Mouse (Mus musculus): Measurements from ENCODE around the gene Scaf4. TPM values are rescaled to one million over a fixed set of nuclear protein-coding genes. Genes with fewer than 3 reads are reported as not detected.
A peak's percentile ranks its signal among the peaks of the same experiment; 100 is the strongest.
"Not testable (repeated sequence)": the region's sequence is repeated elsewhere in the genome, so short reads cannot be mapped to it uniquely, and the experiment has no call there.

The Scaf4 gene
- total RNA-seq, 4 experiments from 2014 or later = 39.0 to 52.6 (median 47.0) TPM

DNA sequence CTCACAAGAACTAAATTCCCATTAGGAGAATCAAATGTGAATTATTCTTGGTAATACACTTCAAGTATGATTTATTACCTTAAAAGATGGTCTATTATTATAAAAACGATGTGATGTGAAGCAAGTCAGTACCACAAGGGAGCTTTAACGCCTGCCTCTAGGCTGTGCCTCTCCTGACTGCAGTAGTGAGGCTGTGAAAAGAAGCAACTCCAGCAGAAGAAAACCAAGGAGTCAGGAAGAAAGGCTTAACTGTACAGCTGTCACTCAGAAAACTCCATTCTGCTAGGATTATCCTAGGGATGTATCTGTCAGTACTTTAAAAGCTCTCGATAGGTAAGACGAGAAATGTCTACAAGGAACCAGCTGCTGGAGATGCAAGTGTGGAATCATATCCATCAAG is 42.4 kb downstream of the Scaf4 start:
- no peak for DNase-seq (ENCODE audit: low spot score in 2 of 2)

DNA sequence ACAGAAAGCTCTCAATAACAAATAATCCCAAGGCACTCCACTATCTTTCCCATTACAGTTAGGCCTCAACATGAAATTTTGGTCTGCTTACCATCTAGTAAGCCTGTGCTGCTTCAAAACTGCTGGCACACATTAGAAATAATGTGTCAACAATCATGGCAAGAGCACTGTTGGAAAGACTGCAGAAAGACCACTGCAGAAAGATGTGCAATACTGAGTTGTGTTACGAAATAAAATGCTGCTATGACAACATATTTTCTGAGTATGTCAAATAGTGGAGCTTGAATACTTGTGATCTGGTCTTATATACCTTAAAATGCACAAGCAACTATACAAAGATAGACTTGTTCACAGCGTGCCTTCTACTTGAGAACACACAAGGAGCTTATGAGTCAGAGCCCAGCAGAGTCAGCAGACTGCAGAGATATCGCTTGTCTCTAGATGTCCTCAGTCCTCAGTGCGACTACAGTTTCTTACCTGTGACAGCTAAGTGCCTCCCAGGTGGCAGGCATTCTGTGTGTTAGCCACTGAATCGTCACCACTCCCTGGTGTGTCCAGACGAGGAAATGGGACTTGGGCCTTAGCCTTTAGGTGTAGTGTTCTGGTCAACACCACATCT is 45.1 kb downstream of the Scaf4 start:
- no peak for DNase-seq (ENCODE audit: low spot score in 2 of 2)

DNA sequence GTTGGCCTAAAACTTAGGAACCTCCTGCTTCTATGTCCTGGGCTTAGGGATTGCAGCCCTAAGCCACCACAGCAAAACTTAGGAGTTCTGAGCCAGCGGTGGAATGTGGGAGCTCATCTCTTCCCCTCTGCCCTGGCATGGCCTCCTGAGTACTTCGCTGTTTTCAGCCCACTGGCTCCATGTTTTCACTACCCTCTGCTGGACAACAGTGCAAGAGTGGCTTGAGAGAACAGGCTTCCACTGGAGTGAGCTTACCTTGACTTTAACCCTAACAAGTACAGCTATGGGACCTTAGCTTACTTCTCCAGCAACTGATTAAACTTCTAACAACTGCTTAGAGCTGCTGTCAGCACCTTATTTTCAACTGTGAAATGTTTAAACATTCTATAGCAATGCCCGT is 49.1 kb downstream of the Scaf4 start:
- DNase-seq (ENCODE audit: low spot score in 2 of 2) = no peak

DNA sequence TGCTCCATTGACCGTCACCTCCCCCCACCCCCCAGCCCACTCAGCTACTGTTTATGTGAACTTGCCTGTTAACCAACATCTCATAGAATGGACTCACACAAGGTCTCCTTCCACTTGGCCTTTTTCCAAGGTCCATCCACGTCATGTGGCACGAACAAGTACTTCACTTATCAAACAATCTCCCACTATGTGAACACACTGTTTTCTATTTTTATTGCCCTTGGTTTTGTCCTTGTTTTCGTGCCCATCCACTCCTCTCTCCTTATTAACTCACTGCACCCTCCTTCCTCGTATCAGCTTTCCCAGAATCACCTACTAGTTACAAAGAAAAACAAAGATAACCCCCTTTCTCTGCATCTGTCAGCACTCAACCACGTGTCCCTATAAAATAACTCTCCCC is 49.7 kb downstream of the Scaf4 start:
- no peak for DNase-seq (ENCODE audit: low spot score in 2 of 2)

DNA sequence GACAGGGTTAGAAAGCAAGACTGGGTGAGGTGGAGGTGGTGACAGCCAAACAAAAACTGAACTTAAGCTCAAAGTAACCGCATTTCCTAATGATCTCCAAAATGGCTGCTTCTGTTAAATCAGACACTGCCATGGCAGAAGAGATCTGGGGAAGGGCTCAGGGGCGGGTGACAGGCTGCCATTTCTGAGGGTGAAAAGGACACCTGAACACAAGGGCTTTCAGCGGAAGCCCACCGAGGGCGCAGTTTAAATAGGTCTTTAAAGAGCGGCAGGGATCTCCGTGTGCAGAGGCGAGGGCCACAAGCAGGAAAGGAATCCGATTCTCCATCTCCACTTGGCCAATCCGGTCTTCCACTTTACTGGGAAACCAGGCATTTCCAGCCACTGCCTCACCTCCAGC is 50.6 kb downstream of the Scaf4 start:
- DNase-seq (ENCODE audit: low spot score in 2 of 2) = no peak

DNA sequence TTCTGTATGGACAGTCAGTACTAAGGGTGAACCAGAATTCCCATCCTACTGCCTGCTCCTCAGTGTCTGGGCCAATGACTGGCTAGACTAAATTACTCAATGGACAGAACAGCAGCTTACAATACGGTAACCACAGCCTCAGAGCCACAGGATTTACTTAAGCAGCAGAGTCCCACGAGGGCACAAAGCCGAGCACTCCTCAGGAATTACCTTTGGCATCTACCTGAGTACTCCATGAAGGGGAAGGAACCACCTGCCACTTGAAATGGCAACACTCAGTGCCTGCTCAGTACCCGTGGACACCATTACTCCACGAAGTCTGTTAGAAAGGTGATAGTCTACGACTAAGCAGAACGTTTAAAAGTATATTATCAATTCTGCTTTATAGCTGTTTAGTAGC is 53.0 kb downstream of the Scaf4 start:
- no peak for DNase-seq (ENCODE audit: low spot score in 2 of 2)

DNA sequence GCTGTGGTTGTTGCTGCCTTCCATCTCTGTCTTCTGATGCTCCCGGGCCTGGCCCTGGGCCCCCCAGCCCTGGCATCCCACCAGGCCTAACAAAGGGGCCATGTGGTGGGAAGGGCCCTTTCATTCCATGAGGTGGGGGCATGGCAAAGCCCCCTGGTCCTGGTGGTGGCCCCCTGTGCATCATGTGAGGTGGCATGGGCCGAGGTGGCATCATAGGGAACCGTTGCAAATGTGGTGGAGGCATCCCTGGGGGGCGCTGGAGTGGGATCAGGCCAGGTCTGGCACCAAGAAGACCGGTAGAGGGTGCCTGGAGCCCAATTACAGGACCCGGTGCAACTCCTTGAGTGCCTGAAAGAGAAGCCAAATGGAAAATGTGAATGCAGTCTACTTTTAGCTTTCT is 54.4 kb downstream of the Scaf4 start:
- no peak for DNase-seq (ENCODE audit: low spot score in 2 of 2)

DNA sequence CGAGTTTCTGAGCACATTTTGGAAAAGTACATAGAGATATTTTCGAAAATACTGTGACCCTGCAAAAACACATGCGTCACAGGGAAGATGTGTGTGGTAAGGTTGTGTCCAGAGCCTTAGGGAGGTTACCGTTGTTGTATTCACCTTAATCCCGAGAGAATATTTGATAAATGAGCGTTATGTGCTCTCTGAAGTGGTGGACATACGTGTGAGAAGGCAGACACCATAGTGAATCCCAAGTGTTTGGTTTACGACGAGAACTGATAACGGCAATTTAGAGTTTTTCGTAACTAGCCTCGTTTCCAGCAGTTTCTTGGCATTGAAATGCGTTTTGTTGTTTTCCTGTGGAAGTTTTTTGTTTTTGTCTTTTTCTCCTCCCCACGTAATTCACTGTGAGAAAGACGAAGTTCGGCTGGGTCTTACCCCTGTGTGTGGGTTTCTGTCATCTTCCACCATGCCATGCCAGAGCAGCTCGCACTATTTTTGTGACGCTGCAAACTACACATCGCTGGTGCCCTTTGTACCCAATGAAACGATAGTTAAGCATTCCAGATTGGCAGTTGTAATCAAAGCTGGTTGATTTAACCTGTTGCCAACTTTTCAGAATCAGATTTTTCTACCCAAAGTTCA is 62.7 kb downstream of the Scaf4 start:
- no peak for DNase-seq (ENCODE audit: low spot score in 2 of 2)

DNA sequence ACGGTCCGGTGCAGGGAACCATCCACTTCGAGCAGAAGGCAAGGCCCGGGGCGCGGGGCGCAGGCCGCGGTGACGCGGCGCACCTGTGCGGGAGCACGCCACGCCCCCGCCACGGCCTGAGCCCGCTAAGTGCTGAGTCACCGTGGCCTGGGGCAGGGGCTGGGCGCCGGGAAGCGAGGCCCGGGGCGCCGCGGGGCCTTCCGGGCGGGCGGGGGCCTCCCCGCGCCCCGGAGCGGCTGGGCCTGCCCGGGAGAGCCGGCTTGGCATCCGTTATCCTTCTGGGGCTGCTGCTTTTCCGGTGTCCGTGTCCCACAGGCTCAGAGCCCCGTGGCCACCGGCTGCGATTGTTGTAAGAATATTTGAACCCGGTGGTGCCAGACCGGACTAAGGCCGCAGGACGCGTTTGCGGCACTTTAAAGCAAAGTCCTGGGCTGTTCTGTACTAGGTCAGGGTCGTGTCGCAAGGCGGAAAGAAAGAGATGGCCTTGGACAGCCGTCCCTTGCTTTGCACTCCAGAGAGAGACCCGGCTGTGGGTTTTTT is 63.3 kb downstream of the Scaf4 start:
- peak in 1 of 2 experiments; percentile 39 for DNase-seq (ENCODE audit: low spot score in 2 of 2)

DNA sequence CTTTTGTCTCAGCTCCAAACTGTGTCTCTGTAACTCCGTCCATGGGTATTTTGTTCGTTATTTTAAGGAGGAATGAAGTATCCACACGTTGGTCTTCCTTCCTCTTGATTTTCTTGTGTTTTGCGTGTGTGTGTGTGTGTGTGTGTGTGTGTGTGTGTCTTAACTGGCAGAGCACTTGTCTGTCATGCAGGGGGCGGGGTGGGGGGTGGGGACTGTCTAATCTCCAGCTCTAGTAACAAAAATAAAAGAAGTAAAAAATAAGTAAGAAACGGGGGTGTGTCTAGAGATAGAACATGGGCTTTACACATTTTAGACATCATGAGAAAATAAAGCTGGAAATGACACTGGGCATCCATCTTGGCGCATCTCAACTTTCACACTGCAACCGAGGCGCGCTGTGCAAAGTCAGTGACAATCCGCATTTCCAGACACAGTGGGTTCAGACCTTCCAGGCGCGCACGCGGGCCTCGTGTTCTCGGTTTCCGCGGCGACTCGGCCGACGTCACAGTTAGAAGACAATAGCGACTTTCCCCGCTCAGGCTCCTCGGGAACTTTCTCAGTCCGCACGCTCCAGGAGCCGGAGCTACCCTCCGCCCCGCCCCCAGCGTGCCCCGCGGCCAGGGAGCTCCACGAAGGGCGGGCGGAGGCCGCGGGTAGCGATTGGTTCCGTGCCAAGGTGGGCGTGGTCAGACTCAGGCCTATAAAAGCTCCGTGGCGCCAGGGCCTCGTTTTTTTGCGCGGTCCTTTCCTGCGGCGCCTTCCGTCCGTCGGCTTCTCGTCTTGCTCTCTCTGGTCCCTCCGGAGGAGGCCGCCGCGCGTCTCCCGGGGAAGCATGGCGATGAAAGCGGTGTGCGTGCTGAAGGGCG is 64.0 kb downstream of the Scaf4 start, which contains the start of gene Sod1:
Gene Sod1, plus strand, starts transcription at position 729 of the 866 bp plus-strand sequence.
- peak; percentile 85 to 96 for DNase-seq (ENCODE audit: low spot score in 2 of 2)

DNA sequence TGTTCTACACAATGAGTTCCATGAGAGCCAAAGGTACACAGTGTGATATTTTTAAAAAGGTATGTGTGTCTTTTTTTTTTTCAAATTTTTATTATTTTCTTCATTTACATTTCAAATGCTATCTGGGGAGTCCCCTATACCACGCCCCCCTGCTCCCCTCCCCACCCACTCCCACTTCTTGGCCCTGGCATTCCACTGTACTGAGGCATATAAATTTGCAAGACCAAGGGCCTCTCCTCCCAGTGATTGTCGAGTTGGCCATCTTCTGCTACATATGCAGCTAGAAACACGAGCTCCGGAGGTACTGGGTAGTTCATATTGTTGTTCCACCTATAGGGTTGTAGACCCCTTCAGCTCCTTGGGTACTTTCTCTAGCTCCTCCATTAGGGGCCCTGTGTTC is 64.9 kb downstream of the Scaf4 start:
- not testable (repeated sequence) for DNase-seq (ENCODE audit: low spot score in 2 of 2)

DNA sequence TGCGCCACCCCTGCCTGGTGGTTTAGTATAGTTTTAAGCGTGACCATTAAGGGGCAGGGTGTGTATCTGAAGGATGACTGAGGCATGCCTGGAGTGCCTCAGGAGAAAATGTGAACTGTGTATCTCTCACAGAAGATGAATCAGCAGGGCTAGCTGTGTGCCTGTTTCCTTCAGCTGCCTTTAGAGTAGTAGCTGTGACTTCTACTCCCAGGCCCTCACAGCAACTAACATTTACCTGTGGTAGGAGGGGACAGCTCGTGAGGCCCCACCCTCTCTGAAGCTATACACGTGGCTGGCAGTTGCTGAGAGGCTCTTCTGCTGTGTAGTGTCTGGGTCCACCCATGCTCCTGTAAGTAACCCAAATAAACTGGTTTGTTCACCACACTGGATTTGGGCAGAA is 66.4 kb downstream of the Scaf4 start:
- no peak for DNase-seq (ENCODE audit: low spot score in 2 of 2)

DNA sequence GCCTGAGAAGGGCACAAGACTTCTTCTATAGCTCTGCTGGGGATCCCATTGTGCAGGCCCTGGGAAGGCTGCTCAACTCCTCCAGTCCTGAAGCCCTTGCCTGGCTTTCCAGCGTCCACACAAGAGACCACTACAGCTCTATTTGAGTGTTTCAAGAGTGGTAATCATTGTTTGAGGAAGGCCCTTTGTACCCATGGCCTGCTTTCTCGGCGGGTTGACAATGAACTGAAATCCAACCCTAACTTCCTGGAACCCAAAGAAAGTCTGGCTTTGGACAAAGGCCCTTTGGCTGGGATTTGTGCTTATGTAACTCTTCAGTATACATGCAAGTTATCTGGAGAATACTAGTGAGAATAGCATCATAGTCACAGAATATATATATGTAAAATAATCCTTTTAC is 66.9 kb downstream of the Scaf4 start:
- DNase-seq (ENCODE audit: low spot score in 2 of 2) = no peak

DNA sequence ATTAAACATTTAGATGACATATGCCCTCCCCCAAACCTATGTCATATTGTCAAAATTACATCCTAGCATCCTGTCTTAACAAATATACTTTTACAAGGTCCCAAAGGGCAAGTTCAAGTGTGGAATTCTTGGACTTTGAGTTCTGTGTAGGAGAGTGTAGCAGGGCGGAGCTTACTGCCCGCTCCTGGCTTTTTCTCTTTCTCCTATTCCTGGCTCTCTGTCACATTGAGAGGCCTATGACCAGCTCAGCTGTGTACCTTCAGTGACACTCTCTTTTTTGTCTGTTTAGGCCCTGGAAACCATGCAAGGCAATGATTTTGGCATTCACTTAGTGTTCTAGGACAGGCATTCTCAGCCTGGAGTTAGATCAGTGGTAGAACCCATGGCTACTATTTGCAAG is 67.9 kb downstream of the Scaf4 start:
- no peak for DNase-seq (ENCODE audit: low spot score in 2 of 2)

DNA sequence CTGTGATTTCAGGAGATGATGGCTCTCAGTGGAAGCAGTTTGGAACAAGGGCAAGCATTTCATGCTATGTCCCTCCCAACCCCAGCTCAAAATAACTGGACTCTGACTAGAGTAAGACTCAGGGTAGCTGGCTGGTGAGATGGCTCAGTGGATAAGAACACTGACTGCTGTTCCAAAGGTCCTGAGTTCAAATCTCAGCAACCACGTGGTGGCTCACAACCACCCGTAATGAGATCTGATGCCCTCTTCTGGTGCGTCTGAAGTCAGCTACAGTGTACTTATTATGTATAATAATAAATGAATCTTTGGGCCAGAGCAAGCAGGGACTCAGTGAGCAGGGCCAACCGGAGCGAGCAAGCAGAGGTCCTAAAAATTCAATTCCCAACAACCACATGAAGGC is 68.4 kb downstream of the Scaf4 start:
- not testable (repeated sequence) for DNase-seq (ENCODE audit: low spot score in 2 of 2)

DNA sequence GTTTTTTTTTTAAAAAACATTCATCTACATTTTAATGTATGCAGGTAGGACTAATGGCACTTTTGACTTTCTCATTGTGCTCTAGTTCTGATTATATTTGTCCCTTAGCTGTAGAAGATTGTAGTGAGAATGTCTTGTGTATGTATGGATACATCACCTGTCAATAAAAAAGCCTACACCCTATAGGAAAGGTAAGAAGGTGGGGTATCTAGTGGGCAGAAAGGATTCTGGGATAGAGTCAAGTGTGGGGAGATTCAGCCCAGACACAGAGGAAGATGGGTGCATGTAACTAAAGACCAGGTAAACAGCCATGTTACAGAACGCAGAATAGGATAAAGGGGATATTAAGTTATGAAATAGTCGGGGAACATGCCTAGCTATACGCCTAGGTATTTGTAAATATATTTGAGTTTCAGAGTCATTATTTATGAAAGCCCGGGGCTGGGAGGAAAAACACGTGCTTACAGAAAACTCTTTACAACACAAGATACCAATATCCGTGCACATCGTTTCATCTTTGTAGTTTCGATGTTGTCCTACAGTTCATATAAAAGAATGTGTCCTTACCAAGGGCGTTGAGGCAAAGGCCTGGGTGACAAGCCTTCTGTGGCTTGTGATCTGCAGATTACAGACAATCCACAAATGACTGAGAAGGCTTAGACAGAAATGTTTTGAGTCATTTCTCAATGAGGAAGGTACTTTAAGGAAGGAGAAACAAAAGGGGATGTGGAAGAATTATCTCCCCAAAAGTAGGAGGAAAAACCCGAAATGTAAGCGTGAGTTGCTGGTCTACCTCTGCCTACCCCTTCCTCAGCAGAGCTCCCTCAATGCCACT is 69.4 kb downstream of the Scaf4 start:
- no peak for DNase-seq (ENCODE audit: low spot score in 2 of 2)

DNA sequence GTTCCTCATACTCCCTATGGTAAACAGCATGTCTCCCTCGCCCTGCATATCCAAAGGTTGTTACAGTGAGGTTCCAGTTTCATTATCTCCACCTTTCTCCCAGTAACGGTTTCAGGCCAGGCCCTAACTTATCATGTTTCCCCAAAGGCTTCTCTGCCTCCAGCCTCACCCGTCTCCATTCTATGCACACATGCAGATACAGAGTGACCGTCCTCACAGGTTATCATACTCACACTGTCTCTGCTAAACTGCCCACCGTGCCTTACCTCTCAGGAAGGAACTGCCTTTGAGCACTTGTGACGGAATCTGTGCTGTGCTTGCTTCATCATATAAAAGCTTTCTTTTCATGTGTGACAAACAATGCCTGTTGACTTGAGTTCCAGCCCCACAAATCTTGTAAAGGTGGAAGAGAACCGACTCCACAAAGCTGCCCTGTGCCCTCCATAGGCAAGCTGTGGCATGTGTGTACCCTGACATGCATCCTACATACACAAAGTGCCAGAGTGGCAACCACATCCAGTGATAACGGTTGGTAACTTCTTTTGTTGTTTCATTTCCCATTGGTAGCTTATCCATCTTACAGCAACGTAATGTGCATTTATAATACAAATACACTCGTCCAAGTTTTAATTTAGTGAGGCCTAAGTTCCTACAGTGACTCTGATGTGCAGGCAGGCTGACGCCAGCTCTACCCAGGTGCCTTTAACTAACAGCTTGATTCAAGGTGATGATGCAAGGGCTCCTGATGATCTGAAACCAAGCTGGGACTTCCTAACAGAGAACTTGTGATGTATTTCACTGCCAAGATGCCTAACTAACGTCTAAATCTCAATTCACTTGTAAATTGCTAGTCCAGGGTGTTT is 70.6 kb downstream of the Scaf4 start:
- no peak for DNase-seq (ENCODE audit: low spot score in 2 of 2)

DNA sequence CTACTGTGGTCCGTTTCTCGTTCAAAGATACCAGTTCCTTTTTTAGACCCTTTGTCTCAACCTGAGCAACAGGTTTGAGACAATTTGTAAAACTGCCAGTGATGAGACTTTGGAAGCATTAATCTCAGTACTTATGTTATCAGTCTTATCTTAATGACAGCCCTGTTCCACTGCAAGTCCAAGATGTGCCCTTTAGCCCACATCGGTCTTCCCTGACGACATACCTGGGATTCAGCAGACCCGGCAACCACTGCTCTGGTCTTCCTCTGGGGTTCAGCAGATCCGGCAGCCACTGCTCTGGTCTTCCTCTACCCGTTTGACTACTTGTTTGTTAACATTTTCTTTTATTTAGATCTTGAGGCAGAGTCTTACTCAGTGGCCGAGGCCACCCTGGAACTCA is 72.5 kb downstream of the Scaf4 start:
- no peak for DNase-seq (ENCODE audit: low spot score in 2 of 2)

DNA sequence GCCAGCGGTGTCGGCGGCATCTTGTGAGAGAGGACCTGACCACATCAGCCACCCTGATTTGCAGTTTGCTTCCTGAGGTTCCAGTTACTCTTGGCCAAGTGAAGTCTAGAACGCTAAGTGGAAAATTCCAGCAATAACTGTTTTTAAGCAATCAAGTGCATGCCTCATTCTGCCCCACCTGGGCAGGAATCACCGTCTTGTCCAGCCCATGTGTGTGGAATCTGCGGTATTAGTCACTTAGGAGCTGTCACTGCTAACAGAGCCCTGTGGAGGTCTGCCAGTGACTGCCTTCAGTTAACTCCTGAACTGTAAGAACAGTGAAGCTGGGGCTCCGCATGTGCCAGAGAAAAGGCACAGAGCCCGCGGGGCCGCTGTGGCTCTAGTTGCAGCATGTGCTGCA is 73.6 kb downstream of the Scaf4 start:
- DNase-seq (ENCODE audit: low spot score in 2 of 2) = no peak

DNA sequence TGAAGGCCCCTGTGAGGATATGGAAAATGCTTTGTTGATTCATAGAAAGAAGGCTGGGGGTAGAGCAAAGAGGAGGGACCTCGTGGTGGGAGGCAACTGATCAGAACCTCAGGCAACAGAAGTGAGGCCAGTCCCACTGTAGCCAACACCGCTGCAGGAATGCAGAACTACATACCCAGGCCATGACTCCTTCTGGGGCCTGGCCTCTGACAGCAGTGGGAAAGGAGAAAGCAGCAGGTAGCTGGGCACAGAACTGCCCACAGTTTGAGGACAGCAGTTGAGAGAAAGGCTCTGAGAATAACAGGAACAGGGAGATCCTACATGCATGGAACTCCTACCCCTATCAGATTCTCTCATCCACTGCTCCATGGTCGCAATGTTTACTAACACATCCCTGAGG is 75.3 kb downstream of the Scaf4 start:
- no peak for DNase-seq (ENCODE audit: low spot score in 2 of 2)

All from left cerebral cortex, adult 8-10 months (tissue).